Mouse (Mus musculus) erythroid progenitor cell, adult 5-6 weeks (primary cell): ENCODE data around the gene Emb. TPM values are rescaled to one million over a fixed set of nuclear protein-coding genes. Genes with fewer than 3 reads are reported as not detected.

Experiments
- ATAC-seq: replicated peaks from 2 replicates; pipeline ENCODE4 v1.8.0; 2016; ENCODE audit warnings: moderate number of reproducible peaks, mild to moderate bottlenecking, moderate TSS enrichment, inconsistent platforms; ENCODE audit not compliant: poor library complexity, low FRiP score, severe bottlenecking
- total RNA-seq, 2 experiments: library from RNA; stranded (forward) in 1 of 2; stranded (reverse) in 1 of 2; fragments of 150-400 nt in 1 of 2; fragments of 186-747, 209-891 nt in 1 of 2; gene quantifications; 2 replicates each; pipeline versions ENCODE4 v1.2.3 to v1.2.4; 2015 to 2017; ENCODE audit warnings: low replicate concordance in 2 of 2

Emb gene
- total RNA-seq, 2 experiments from 2014 or later, result 32.5 to 45.3 TPM

GRCm38 (mm10) chr13:117289494-117290270 is 81.3 kb downstream of the Emb start:
- ATAC-seq, result no peak

GRCm38 (mm10) chr13:117311446-117312225 is 103.3 kb downstream of the Emb start:
- ATAC-seq, result no peak

Other genes with a start within 250 kb of the Emb start
- gene Parp8, start 183.0 kb upstream of the Emb start, total RNA-seq (2015; ENCODE audit: low replicate concordance), result 9.7 and 22.6 TPM in 2 replicates
- gene Parp8, start 183.0 kb upstream of the Emb start, total RNA-seq (2017; ENCODE audit: low replicate concordance), result 7.1 and 11.2 TPM in 2 replicates
- 0.84 TPM in 1 of 2 replicates, not detected in the other for gene Gm17509, start 12.5 kb downstream of the Emb start, total RNA-seq (2015; ENCODE audit: low replicate concordance)
- 0.68 TPM in 1 of 2 replicates, not detected in the other for gene Gm17509, start 12.5 kb downstream of the Emb start, total RNA-seq (2017; ENCODE audit: low replicate concordance)